Mouse (Mus musculus): Measurements from ENCODE around the gene Aimp1.

- TF ChIP-seq CTCF (IDR thresholded peaks at IDR 0.05; ENCODE audit: low read depth, low read length) (no peak), POLR2A (IDR thresholded peaks at IDR 0.05; ENCODE audit: borderline replicate concordance, low read depth, low read length) (no peak)
Measured at GRCm38 (mm10) chr3:132646814-132647213, 37.4 kb downstream of the Aimp1 start.
